Mouse (Mus musculus): Measurements from ENCODE around the gene Ccdc102a. TPM values are rescaled to one million over a fixed set of nuclear protein-coding genes. Genes with fewer than 3 reads are reported as not detected.

Gene Ccdc102a
- total and polyA plus RNA-seq, 3 experiments: 2.5 to 5.8 (median 2.8) TPM

DNA sequence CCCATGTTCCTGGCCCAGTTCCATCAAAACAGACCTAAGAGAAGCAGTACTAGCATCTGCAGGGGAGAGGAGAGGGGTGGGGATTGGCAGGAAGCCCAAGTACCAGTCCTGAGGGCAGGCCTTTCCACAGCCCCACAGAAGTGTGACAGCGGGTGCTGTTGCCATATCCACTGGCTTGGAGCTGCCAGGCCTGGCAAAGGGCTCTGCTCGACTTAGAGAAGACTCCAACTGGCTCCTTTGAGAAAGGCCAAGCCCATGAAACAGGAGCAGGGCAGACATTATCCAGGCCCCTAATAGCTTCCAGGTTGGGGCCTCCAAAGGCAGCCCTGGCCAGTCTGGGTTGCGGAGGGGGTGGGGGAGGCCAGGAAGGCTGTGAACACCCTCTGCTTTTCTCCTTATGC is 3.2 kb downstream of the Ccdc102a start:
- peaks cover 8 to 42% of the 10 kb centered on the region in 2 experiments for H3K4me1 ChIP-seq (ENCODE audit: control insufficient read depth in 1 of 2, insufficient read depth in 2 of 2)
- peaks cover 7% of the 10 kb centered on the region for H3K9me3 ChIP-seq (replicated peaks; ENCODE audit: low read length)
- no peak for TF ChIP-seq IRF4 (IDR thresholded peaks at IDR 0.05; ENCODE audit: low read depth, low read length)
- TF ChIP-seq BHLHE40 (IDR thresholded peaks at IDR 0.05; ENCODE audit: low read depth, low read length): no peak
- TF ChIP-seq MEF2A (IDR thresholded peaks at IDR 0.05; ENCODE audit: borderline replicate concordance, low read depth, low read length): no peak
- TF ChIP-seq HCFC1 (IDR thresholded peaks at IDR 0.05; ENCODE audit: low read depth, low read length): no peak
- no peak for DNase-seq (ENCODE audit: extremely low read depth)
- in situ Hi-C loops (cut with MboI; ENCODE audit: low pct_ligation_motif_present, low pct_unique_long_range_greater_than_20kb, low sequenced_read_pairs) (no loop called here), dilution Hi-C loops (cut with MboI; ENCODE audit: extremely low pct_ligation_motif_present, extremely low pct_unique_long_range_greater_than_20kb, low sequenced_read_pairs) (no loop called here)
- H3K4me2 ChIP-seq (ENCODE audit: insufficient read depth, low read depth, poor library complexity, severe bottlenecking): no peak overlapping the region
- no peak overlapping the region for H3K9ac ChIP-seq (ENCODE audit: insufficient read depth, low read depth)
- no peaks in the 10 kb centered on the region for H3K79me2 ChIP-seq (replicated peaks; ENCODE audit: control insufficient read depth, extremely low read depth, insufficient read depth, poor library complexity, severe bottlenecking)
- peaks cover 10 to 22% of the 10 kb centered on the region in 2 experiments for H3K36me3 ChIP-seq (replicated peaks in 1 of 2; ENCODE audit: control insufficient read depth in 1 of 2, insufficient read depth in 1 of 2, low read length in 1 of 2)
- H3K27me3 ChIP-seq (replicated peaks): peaks cover 1% of the 10 kb centered on the region
- H3K4me3 ChIP-seq (replicated peaks in 1 of 3; ENCODE audit: low read depth in 2 of 3, low read length in 2 of 3, poor library complexity in 1 of 3): no peak overlapping the region
- no peak overlapping the region for H3K27ac ChIP-seq (ENCODE audit: insufficient read depth, low read depth)

DNA sequence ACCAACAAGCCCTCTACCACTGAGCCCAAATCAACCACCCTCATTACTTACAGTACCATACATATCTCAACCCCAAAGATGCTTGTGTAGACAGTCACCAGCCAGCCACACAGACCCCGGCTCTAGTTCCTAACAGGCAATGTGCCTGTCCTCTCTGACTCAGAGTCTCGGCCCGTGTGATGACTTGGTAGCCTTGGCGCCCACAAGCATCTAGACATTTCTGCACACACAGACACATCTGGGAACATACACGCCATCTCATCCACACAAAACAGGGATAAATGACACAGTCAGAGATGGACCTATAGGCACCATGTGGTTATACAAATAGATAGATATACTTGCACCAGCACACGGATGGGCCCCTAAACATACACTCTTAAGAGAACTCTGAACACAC is 3.6 kb downstream of the Ccdc102a start:
- H3K4me1 ChIP-seq (ENCODE audit: control insufficient read depth in 1 of 2, insufficient read depth in 2 of 2): peaks cover 8 to 40% of the 10 kb centered on the region in 2 experiments
- no peak overlapping the region for H3K4me3 ChIP-seq (replicated peaks in 1 of 3; ENCODE audit: low read depth in 2 of 3, low read length in 2 of 3, poor library complexity in 1 of 3)
- no peak overlapping the region for H3K9ac ChIP-seq (ENCODE audit: insufficient read depth, low read depth)
- in situ Hi-C loops (cut with MboI; ENCODE audit: low pct_ligation_motif_present, low pct_unique_long_range_greater_than_20kb, low sequenced_read_pairs) (no loop called here), dilution Hi-C loops (cut with MboI; ENCODE audit: extremely low pct_ligation_motif_present, extremely low pct_unique_long_range_greater_than_20kb, low sequenced_read_pairs) (no loop called here)
- H3K27ac ChIP-seq (ENCODE audit: insufficient read depth, low read depth): no peak overlapping the region
- peaks cover 10 to 24% of the 10 kb centered on the region in 2 experiments for H3K36me3 ChIP-seq (replicated peaks in 1 of 2; ENCODE audit: control insufficient read depth in 1 of 2, insufficient read depth in 1 of 2, low read length in 1 of 2)
- peaks cover 7% of the 10 kb centered on the region for H3K9me3 ChIP-seq (replicated peaks; ENCODE audit: low read length)
- no peak overlapping the region for H3K4me2 ChIP-seq (ENCODE audit: insufficient read depth, low read depth, poor library complexity, severe bottlenecking)
- no peaks in the 10 kb centered on the region for H3K79me2 ChIP-seq (replicated peaks; ENCODE audit: control insufficient read depth, extremely low read depth, insufficient read depth, poor library complexity, severe bottlenecking)
- DNase-seq (ENCODE audit: extremely low read depth): no peak
- no peak for TF ChIP-seq ZKSCAN1 (IDR thresholded peaks at IDR 0.05; ENCODE audit: borderline replicate concordance, low read depth, low read length)
- TF ChIP-seq HCFC1 (IDR thresholded peaks at IDR 0.05; ENCODE audit: low read depth, low read length): no peak
- TF ChIP-seq PAX5 (IDR thresholded peaks at IDR 0.05; ENCODE audit: low read length): no peak
- TF ChIP-seq CTCF (conservative IDR thresholded peaks at IDR 0.05 in 1 of 2, IDR thresholded peaks at IDR 0.05 in 1 of 2; ENCODE audit: low read depth in 2 of 2, low read length in 2 of 2): no peak
- no peak for TF ChIP-seq MEF2A (IDR thresholded peaks at IDR 0.05; ENCODE audit: borderline replicate concordance, low read depth, low read length)
- TF ChIP-seq UBTF (IDR thresholded peaks at IDR 0.05; ENCODE audit: low read depth, low read length): no peak
- TF ChIP-seq GABPA (IDR thresholded peaks at IDR 0.05; ENCODE audit: insufficient replicate concordance, low read depth, low read length): no peak
- TF ChIP-seq POLR2AphosphoS2 (IDR thresholded peaks at IDR 0.05; ENCODE audit: low read depth, low read length): no peak
- TF ChIP-seq ETS1 (conservative IDR thresholded peaks at IDR 0.05; ENCODE audit: low read depth, low read length): no peak
- TF ChIP-seq USF1 (IDR thresholded peaks at IDR 0.05; ENCODE audit: low read depth, low read length): no peak
- peaks cover 1% of the 10 kb centered on the region for H3K27me3 ChIP-seq (replicated peaks)

DNA sequence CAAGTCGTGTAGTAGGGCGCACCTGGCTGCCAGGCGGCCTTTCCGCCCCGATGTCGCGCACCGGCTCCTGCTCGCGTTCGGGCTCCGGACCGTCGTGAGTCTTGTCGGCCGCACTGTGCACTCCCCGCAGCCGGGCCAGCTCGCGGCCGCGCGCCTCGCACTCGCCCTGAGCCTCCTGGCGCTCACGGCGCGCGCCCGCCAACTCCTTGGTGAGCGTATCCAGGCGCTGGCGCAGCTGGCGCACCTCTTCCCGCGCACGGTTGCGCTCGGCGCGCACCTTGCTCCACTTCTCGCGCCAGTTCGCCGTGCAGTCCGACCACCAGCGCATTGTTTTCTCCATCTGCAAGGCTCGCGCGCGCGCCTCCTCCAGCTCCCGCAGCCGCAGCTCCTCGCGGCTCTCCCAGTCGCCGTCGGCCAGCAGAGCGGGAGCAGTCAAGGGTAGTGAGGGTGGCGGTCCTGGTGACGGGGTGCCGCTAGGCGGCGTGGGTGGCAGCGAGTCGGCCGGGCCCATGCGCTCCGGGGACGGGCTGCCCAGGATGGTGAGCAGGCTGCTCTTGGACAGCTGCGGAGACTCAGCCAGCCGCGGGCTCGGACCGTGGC is 4.7 kb downstream of the Ccdc102a start:
- no peaks in the 10 kb centered on the region for H3K79me2 ChIP-seq (replicated peaks; ENCODE audit: control insufficient read depth, extremely low read depth, insufficient read depth, poor library complexity, severe bottlenecking)
- peaks cover 5 to 33% of the 10 kb centered on the region in 2 experiments for H3K4me1 ChIP-seq (ENCODE audit: control insufficient read depth in 1 of 2, insufficient read depth in 2 of 2)
- H3K9me3 ChIP-seq (replicated peaks; ENCODE audit: low read length): peaks cover 7% of the 10 kb centered on the region
- H3K4me3 ChIP-seq (replicated peaks in 1 of 3; ENCODE audit: low read depth in 2 of 3, low read length in 2 of 3, poor library complexity in 1 of 3): no peak overlapping the region
- TF ChIP-seq CTCF (conservative IDR thresholded peaks at IDR 0.05 in 1 of 2, IDR thresholded peaks at IDR 0.05 in 1 of 2; ENCODE audit: low read depth in 2 of 2, low read length in 2 of 2) (no peak), CHD1 (IDR thresholded peaks at IDR 0.05; ENCODE audit: low read depth, low read length) (no peak), IRF4 (IDR thresholded peaks at IDR 0.05; ENCODE audit: low read depth, low read length) (no peak), JUND (conservative IDR thresholded peaks at IDR 0.05; ENCODE audit: low read depth, low read length) (no peak), ZC3H11A (IDR thresholded peaks at IDR 0.05; ENCODE audit: low read depth, low read length) (no peak)
- H3K9ac ChIP-seq (ENCODE audit: insufficient read depth, low read depth): no peak overlapping the region
- peaks cover 1% of the 10 kb centered on the region for H3K27me3 ChIP-seq (replicated peaks)
- in situ Hi-C loops (cut with MboI; ENCODE audit: low pct_ligation_motif_present, low pct_unique_long_range_greater_than_20kb, low sequenced_read_pairs) (no loop called here), dilution Hi-C loops (cut with MboI; ENCODE audit: extremely low pct_ligation_motif_present, extremely low pct_unique_long_range_greater_than_20kb, low sequenced_read_pairs) (no loop called here)
- H3K36me3 ChIP-seq (replicated peaks in 1 of 2; ENCODE audit: control insufficient read depth in 1 of 2, insufficient read depth in 1 of 2, low read length in 1 of 2): peaks cover 10 to 28% of the 10 kb centered on the region in 2 experiments
- no peak overlapping the region for H3K4me2 ChIP-seq (ENCODE audit: insufficient read depth, low read depth, poor library complexity, severe bottlenecking)
- no peak overlapping the region for H3K27ac ChIP-seq (ENCODE audit: insufficient read depth, low read depth)
- DNase-seq (ENCODE audit: extremely low read depth): no peak

Data from CH12.LX (cell line).